Mouse (Mus musculus) liver, postnatal 0 days (tissue): ENCODE data around the gene Iqca.

Experiments
- CTCF ChIP-seq: sonication (generic); IDR thresholded peaks from 2 replicates; pipeline ENCODE4 v1.5.1; 2016; ENCODE audit warnings: antibody characterized with exemption, low read depth
- EP300 ChIP-seq: IDR thresholded peaks from 2 replicates; pipeline ENCODE4 v1.6.1; 2016; ENCODE audit warnings: antibody characterized with exemption, low read depth, mild to moderate bottlenecking

DNA sequence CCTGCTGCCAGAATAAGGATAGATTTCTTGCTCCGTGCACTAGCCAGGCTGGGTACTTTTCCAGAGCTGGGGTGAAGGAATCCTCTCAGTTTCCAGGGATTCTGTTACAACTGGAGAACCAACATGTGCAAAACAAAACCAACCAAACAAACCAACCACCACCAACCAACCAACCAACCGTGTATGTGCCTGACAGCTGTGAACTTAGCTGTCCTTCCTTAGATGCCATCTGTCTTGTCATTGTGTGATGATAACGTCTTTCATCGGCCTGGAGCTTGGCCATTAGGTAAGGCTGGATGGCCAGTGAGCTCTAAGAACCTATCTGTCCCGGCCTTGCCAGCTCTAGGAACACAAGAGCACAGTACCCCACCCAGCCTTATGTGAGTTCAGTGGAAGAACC is 33.7 kb upstream of the Iqca start:
- no peak for TF ChIP-seq CTCF
- no peak for TF ChIP-seq EP300
